Mouse (Mus musculus) embryo, embryonic 11 days (tissue): ENCODE measurements at regions not wholly inside any gene's neighbourhood (a gene's known extent, or its start where the extent isn't known, plus 50 kb on each side); places are given as distances from the start of the nearest gene placed in this dataset.
"Not testable (repeated sequence)": the region's sequence is repeated elsewhere in the genome, so short reads cannot be mapped to it uniquely, and the experiment has no call there.

Source experiments
- DNase-seq: peaks from one replicate; pipeline ENCODE4 v3.0.0-alpha.2; 2015

DNA sequence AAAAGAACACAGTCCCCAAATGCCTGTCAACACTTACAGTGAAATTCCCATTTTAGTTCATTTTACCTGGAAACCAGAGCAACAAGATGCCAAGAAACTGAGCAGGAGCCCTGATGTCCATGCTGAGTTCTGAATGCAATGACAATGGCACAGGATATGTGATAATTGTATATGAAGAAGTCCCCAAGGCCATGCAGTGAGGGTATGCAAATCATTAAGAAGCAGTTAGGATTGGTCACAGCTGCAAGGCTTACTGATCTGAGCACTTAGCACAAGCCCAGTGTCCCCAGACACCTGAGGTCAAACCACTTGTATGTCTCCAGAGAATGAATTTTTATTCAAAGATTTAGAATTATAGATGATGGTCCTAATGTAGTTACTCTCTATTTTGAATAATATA, 419.0 kb upstream of the Tacstd2 start:
- not testable (repeated sequence) for DNase-seq

DNA sequence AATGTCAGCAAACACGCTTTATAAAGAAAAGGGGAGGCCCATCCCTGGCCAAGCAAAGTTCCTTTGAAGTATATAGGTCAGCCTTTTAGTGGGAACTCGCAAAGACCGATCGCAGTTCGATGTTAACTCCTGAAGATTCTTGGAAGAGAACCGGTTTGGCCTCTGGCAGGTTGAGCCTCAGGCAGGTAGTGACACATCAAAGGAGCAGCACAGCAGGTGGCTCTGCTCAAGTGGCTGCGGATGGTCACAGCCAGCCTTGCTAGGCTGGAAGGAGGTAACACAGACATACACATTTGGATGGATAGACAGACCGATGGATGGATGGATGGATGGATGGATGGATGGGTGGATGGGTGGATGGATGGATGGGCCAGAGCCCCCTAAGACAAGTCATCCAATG, 395.9 kb upstream of the Tacstd2 start:
- not testable (repeated sequence) for DNase-seq

DNA sequence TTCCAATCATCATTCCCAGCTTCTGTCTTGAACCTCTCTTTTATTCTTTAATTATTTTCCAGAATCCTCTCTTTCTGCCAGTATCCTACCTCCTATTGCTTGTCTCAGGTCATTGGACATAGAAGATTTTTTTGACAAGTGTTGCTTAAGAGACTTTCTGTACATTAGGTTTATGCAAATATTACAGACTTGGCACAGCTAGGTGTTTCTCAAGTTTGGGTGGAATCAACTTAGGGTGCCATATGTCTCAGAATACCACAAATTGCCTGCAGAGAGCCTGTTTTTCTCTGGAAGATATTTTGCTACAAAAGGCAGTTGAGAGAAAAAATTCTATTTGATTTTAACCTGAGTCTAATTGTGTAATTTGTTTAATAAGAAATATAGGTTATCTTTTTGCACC, 386.9 kb upstream of the Tacstd2 start:
- no peak for DNase-seq

DNA sequence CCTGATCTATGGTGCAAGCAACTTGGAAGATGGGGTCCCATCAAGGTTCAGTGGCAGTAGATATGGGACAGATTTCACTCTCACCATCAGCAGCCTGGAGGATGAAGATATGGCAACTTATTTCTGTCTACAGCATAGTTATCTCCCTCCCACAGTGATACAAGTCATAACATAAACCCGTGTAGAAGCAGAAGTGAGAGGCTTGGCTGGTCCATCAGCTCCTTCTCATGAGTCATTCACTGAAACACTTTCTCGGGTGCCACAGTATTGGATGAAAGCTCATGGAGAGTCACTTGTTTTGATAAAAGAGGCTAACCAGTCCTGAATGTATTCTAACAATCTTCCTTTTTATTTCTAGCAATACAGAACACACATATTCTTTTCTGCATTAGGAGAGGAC, 378.3 kb upstream of the Tacstd2 start:
- DNase-seq: no peak

DNA sequence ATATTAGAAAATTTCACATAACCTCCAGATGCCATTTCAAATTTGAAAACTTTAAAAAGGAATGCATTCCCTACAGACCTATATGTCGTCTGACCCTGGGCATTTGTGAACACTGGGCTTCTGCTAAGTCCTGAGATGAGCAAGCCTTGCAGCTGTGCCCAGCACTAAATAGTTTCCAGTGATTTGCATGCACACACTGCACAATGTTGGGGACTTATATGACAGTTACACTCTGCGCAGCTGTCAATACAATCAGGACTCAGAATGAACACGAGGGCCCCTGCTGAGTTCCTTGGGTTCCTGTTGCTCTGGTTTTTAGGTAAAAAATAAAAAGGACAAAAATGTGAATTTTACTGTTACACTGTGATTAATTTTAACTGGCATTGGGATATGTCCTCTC, 377.7 kb upstream of the Tacstd2 start:
- DNase-seq: no peak

DNA sequence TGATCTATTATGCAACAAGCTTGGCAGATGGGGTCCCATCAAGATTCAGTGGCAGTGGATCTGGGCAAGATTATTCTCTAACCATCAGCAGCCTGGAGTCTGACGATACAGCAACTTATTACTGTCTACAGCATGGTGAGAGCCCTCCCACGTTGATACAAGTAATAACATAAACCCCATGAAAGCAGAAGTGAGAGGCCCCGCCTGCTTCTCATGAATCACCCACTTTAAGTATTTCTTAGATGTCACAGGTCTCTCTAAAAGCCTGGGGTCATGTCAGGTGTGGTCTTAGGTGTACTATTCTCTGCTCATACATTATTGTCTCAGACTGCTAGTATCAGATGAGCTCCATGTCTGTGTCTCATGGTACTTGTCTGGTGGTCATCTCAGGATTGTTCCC, 360.9 kb upstream of the Tacstd2 start:
- DNase-seq: no peak

DNA sequence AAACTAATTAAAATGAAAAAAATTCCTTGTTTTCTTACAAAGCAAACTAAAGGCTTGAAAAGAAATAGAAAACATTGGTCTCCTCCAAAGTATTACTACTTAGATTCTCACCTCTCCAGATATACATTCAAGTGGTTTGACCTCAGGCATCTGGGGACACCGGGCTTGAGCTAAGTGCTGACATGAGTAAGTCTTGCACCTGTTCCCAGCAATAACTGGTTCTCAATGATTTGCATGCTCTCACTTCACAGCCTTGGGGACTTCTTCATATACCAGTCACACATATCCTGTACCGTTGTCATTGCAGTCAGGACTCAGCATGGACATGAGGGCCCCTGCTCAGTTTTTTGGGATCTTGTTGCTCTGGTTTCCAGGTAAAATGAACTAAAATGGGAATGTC, 360.3 kb upstream of the Tacstd2 start:
- no peak for DNase-seq

DNA sequence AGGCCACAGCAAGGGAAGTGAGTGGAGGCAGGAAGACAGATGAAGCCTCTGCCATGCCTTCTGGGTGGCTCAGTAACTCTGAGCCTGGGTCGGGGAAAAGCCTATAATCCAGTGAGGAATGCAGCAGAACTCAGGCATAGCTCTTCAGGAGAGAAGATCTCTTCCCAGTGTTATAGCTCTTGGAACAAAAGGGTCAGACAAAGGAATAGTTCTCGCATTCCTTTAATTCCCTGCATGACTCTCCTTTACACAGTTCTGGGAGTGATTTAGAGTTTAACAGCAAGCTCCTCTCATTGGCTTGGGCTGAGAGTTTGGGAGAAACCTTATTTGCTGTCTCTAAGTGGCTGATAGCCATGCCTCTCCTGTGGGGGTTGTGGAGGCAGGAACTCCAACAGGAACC, 352.0 kb upstream of the Tacstd2 start:
- no peak for DNase-seq

DNA sequence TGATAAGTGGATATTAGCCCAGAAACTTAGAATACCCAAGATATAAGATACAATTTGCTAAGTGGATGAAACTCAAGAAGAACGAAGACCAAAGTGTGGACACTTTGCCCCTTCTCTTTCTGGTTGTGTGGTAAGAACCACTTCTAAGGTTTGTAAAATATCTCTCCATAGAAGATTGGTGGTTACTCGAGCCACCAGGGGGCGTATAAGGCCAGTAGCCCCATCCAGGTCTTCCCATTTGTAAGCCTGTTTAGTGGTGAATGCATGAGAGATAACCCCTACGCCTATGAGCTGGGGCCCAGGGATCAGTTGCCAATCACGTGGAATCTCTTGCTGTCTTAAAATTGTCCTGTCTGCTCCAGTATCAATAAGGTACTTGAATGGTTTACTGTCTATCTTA, 349.3 kb upstream of the Tacstd2 start:
- no peak for DNase-seq

DNA sequence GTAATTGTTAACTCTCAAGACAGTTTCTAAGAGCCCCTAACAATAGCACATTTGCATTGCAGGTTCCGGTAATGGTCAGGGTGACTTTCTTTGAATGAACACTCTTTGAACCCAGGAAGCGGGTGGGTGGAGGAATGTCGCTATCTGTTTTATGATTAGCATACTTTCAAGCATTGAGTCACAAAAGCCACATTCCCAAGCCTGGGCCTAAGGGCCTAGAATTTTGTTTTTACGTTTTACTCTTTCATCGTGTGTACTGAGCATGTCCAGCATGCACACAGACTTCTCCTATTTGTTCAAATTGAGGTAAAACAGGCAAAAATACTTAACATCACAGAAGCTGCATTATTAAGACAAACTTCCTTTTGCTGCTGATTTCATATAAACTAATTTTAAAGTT, 345.9 kb upstream of the Tacstd2 start:
- not testable (repeated sequence) for DNase-seq

DNA sequence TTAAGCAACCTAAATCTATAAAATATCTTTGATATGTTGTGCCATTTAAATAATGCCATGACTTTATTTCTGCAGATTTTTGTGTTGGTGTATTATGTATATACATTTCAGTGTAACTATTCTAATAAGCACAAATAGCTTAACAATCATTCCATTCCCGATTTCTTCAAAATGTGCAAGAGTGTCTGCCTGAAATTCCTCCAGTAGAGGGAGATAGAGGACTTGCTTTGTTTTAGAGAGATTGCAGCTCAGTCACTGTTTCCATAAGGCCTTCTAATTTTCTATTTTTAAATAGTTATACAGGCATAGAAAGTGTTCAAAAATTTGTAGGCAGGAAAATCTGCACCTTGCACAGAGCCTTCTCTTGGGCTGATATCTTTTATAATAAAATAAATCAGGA, 322.3 kb upstream of the Tacstd2 start:
- DNase-seq: not testable (repeated sequence)

DNA sequence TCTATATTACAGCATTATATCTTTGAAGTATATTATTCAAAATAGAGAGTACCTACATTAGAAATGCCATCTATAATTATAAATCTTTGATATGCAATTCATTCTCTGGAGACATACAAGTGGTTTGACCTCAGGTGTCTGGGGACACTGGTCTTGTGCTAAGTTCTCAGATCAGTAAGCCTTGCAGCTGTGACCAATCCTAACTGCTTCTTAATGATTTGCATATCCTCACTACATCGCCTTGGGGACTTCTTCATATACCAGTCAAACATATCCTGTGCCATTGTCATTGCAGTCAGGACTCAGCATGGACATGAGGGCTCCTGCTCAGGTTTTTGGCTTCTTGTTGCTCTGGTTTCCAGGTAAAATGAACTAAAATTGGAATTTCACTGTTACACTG, 303.9 kb upstream of the Tacstd2 start:
- DNase-seq: not testable (repeated sequence)

DNA sequence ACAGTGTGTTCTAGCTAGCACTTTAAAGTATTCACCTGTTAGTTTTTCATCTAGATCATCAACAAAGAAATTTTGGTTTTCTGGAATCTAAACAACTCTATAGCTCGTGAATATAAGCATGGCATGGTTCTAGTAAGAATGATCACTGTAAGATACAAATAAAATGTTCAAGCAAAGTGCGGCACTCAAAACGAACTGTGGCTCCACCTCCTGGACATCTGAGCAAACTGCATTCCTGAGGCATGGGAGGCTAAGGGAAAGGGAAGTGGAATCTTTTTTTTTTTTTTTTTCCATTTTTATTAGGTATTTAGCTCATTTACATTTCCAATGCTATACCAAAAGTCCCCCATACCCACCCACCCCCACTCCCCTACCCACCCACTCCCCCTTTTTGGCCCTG, 276.9 kb upstream of the Tacstd2 start:
- DNase-seq: peak; percentile 56

DNA sequence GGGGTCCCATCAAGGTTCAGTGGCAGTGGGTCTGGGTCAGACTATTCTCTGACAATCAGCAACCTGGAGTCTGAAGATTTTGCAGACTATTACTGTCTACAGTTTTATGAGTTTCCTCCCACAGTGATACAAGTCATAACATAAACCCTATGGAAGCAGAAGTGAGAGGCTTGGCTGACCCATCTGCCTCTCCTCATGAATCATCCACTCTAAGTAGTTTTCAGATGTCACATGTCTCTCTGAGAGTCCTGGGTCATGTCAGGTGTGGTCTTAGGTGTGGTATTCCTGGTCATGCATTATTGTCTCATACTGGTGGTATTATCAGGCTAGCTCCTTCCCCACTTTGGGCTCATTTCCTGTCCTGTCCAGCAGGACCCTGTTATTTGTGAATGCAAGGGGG, 255.8 kb upstream of the Tacstd2 start:
- no peak for DNase-seq

DNA sequence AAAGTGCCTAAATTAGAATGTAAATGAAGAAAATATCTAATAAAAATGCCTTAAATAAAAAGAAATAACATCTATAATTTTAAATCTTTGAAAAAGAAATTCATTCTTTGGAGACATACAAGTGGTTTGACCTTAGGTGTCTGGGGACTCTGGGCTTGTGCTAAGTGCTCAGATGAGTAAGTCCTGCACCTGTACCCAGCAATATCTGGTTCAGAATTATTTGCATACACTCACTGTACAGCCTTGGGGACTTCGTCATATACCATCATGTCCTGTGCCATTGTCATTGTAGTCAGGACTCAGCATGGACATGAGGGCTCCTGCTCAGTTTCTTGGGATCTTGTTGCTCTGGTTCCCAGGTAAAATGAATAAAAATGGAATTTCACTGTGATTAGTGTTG, 255.1 kb upstream of the Tacstd2 start:
- DNase-seq: no peak

DNA sequence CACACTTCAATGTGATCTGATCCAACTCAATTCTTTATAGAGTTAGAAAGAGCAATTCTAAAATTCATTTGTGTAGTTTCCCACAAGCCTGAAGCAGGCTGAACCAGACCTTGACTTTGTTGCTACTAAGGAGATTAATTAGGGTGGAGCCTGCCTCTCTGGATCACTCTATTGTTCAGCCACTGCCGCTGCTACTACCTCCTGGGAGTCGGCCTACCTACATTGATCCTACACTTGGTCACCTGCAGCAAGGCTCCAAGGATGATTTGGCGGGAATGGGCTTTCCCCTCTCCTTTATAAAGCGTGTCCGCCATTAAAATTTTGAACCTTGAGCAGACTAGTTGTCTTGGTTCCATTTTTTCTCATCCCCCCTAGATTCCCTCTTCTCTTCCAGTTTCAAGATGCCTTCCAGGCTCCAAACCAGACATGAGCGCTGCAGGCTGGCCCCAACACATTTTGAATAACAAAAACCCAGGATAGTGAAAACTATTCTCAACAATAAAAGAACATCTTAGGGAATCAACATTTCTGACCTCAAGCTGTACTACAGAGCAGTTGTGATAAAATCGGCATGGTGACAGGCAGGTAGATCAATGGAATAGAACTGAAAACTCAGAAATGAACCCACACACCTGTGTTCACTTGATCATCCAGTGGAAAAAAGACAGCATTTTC, 251.6 kb upstream of the Tacstd2 start:
- no peak for DNase-seq

DNA sequence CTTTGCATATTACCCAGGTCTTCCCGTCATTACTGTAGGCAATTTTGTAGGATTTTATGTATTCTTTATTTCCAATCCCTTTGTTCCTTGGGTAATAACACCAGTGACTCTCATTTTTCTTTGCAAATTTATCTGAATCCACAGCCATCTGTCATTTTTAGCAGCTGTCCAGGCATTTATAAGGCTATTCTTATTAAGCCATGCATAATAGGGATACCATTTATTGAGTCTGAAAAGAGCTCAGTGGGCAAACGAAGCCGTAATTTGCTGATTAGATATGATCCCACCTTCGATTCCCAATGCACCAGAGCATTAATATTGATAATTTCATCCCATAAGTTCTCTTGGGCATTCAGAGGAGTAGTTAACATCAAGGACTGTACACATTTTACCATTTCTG, 243.3 kb upstream of the Tacstd2 start:
- DNase-seq: no peak

DNA sequence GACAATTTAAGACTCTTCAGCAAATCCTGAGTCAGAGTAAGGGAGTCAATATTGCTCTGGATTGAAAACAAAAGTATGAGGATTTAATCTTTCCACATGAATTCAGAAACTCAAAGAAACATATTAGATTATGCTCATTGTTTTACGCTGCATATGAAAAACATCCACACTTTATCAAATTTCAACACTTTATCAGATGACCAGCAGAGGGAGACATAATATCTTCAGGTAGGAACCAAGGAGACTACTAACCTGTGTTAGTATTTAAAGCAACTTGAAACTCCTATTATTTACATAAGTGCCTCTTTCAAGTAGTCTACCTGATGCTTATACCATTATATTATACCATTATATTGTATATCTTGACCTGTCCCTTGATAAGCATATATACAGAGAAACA, 218.5 kb upstream of the Tacstd2 start:
- not testable (repeated sequence) for DNase-seq

DNA sequence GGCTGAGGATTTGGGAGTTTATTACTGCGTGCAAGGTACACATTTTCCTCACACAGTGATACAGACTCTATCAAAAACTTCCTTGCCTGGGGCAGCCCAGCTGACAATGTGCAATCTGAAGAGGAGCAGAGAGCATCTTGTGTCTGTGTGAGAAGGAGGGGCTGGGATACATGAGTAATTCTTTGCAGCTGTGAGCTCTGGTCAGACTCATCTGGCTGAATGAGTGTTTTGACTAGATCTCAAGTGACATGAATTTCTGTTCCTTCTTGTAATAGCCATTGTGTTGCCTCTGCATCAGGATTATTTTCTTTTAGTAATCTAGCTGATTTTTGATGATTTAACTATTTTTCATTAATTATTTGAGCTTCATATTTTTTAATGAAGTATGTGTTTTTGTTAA, 190.0 kb upstream of the Tacstd2 start:
- DNase-seq: peak; percentile 16

DNA sequence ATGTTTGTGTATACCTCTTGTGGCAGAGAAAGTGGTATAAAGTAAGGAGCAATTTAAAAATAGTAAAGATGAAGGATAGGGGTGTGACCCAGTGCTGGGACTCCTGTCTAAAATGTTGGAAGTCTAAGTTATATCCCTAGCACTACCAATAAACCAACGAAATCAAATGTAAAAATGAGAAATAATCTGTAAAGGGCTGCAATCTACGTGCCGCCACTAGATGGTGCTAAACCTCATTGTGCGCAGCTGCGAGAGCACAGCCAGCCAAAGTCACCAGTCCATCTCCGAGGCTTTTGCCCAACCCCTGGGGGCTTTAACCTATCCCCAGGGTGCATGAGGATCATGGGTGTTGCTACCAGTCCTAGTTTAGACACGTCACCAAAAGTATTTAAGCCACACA, 163.4 kb upstream of the Tacstd2 start:
- DNase-seq: not testable (repeated sequence)

DNA sequence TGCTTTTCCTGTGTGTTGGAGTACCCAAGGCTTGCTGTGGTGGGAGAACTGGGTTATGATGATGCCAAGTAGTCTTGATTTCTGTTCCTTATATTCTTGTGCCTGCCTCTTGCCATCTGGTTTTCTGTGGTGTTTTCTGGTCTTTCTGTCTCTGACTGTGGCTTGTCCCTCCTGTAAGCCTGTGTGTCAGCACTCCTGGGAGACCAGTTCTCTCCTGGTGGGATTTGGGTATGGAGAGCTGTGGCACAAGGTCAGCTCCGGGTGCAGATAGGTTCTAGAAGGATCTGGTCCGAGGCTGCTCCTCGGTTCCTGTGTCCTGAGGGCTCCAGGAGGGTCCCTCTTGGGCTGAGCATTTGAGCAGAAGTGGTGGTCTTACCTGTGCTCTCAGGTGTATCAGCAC, 155.4 kb upstream of the Tacstd2 start:
- not testable (repeated sequence) for DNase-seq

DNA sequence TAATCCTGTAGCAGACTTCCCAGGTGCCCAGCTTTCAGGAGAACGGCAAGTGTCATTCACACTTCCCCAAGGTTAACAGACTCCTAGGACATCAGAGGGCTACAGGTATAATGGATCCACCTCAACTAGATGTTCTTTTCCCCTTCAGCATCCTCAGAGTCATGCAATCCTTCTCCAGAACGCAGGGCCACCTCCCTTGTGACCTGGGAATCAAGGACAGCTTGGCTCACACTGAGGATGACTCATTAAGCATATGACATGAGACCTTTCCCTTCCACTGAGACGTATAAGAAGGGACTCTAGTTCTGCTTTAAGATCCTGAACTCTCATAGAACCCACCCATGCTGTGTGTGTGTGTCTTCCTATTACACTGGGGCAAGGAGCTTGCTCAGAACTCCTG, 147.5 kb upstream of the Tacstd2 start:
- DNase-seq: not testable (repeated sequence)

DNA sequence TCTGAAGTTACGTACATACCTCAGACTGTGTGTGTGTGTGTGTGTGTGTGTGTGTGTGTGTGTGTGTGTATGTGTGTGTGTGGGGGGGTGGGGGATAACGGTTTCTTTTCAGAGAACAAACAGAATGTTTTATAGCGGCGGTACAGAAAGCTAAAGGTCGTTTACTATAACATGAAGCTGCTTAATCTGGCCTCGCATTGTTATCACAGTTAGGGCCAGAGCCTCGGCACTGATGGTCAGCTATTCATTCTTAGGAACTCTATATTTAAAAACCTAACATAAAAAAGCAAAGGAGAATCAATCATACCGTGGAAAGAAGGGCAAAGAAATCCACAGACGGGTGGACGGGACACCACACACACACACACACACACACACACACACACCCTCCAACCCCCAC, 146.0 kb upstream of the Tacstd2 start:
- not testable (repeated sequence) for DNase-seq

DNA sequence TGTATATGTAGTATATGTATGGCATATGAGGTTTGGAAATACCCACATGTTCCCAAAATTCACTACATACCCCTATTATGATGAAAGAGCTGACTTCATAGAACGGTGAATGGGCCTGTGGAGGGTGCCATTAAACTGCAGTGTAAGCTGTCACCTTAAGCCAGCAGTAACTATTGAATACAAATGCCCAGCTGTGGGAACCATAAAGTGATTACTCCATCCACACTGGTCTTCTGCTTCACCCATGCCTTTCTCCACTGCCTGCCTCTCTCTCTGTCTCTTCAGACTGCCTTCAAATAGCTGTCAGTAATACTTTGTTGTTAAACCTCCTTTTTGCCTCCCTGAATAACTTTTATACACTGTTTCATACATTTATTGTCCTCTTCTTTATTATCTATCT, 143.5 kb upstream of the Tacstd2 start:
- DNase-seq: not testable (repeated sequence)

DNA sequence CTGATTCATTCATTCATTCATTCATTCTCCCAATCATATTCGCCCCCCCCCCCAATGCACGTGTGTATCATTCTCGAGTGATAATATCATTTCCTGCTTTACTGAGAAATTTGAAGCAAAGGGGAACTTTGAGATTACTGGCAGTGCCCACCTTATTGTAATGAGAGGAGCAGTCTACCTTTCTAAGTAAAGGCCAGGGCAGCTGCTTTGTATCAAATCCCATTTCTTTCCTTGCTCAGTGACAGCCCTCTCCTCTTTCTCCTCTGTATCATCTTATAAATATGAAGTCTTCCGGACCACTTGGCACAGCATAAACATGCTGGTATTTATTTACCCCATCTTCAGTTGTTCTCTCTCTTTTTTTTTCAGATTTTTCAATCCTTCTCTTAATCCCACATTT, 139.1 kb upstream of the Tacstd2 start:
- not testable (repeated sequence) for DNase-seq

DNA sequence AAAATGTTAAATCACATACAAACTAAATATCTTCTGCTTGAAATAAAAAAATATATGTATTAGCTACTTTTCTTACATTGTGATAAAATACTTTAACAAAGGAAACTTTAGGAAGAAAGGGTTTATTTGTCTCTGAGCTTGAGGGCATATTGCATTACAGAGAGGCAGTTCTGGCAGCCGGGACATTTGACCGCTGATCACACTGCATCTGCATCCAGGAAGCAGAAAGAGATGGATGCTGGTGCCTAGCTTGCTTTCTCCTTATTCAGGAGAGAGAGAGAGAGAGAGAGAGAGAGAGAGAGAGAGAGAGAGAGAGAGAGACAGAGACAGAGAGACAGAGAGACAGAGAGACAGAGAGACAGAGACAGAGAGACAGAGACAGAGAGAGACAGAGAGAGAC, 137.7 kb upstream of the Tacstd2 start:
- not testable (repeated sequence) for DNase-seq
